Mouse (Mus musculus) midbrain, embryonic 14.5 days (tissue): ENCODE measurements at regions not wholly inside any gene's neighbourhood (a gene's known extent, or its start where the extent isn't known, plus 50 kb on each side); places are given as distances from the start of the nearest gene placed in this dataset.

Experiments
- ATAC-seq: fragments of 200-750 bp; cut with Nextera tagmentation; 2 replicates; pipeline ENCODE4 v1.8.0; 2017; ENCODE audit warnings: moderate number of reproducible peaks, moderate library complexity; ENCODE audit not compliant: low FRiP score, low TSS enrichment
- DNase-seq: peaks from one replicate; pipeline ENCODE4 v3.0.0-alpha.2; 2015
- H3K27ac ChIP-seq: fragments of 300-500 bp; sonication (generic); replicated peaks from 2 replicates; pipeline ENCODE4 v1.5.1; 2014; ENCODE audit warnings: mild to moderate bottlenecking, low read depth, low read length, moderate library complexity
- H3K27me3 ChIP-seq: fragments of 300-500 bp; sonication (generic); 2 replicates; pipeline ENCODE4 v1.6.1; 2014; ENCODE audit warnings: low read length, control low read depth, mixed read lengths; ENCODE audit not compliant: control insufficient read depth, insufficient read depth
- H3K36me3 ChIP-seq: fragments of 300-500 bp; sonication (generic); 2 replicates; pipeline ENCODE4 v1.6.1; 2014; ENCODE audit warnings: low read length, control low read depth; ENCODE audit not compliant: control insufficient read depth, insufficient read depth
- H3K4me1 ChIP-seq: fragments of 300-500 bp; sonication (generic); 2 replicates; pipeline ENCODE4 v1.6.1; 2014; ENCODE audit warnings: mild to moderate bottlenecking, antibody characterized with exemption, low read length, control low read depth; ENCODE audit not compliant: control insufficient read depth, insufficient read depth
- H3K4me2 ChIP-seq: fragments of 300-500 bp; sonication (generic); 2 replicates; pipeline ENCODE4 v1.6.1; 2014; ENCODE audit warnings: mild to moderate bottlenecking, low read length, moderate library complexity
- H3K4me3 ChIP-seq: fragments of 300-500 bp; sonication (generic); replicated peaks from 2 replicates; pipeline ENCODE4 v1.5.1; 2014; ENCODE audit warnings: low read depth, low read length
- H3K9ac ChIP-seq: fragments of 300-500 bp; sonication (generic); replicated peaks from 2 replicates; pipeline ENCODE4 v1.6.1; 2014; ENCODE audit warnings: mild to moderate bottlenecking, low read length, moderate library complexity
- H3K9me3 ChIP-seq: fragments of 300-500 bp; sonication (generic); 2 replicates; pipeline ENCODE4 v1.6.1; 2016; ENCODE audit warnings: low read length, control low read depth, mixed read lengths; ENCODE audit not compliant: control insufficient read depth
- WGBS: fragments of 180-500 bp; shearing (Covaris S2); extraction: QIAGEN DNeasy Blood & Tissue Kit; methylation state at CpG from one replicate; pipeline ENCODE4 v1.1.7; 2014; 5-methylcytosine and 5-hydroxymethylcytosine counted together

GRCm38 (mm10) chrX:11894280-11894662, 265.9 kb downstream of the Bcor start:
- no peak overlapping the region for H3K9ac ChIP-seq
- peak; percentile 13 for DNase-seq
- 0 out of 2 replicates have a peak, but pooled peaks cover 6% of the 10 kb centered on the region for H3K4me1 ChIP-seq
- H3K36me3 ChIP-seq, result no peaks in the 10 kb centered on the region
- H3K4me3 ChIP-seq, result no peak overlapping the region
- H3K27me3 ChIP-seq, result no peaks in the 10 kb centered on the region
- no peaks in the 10 kb centered on the region for H3K9me3 ChIP-seq
- 37% methylated on average over 6 of the region's 6 CpGs for WGBS
- H3K4me2 ChIP-seq, result no peak overlapping the region
- H3K27ac ChIP-seq, result peak overlapping the region; percentile 52; the same call in 1 of the 2 replicates
- ATAC-seq, result peak; percentile 43; the same call in 1 of the 2 replicates

- ATAC-seq (no peak), DNase-seq (no peak)
- H3K27ac ChIP-seq, result no peak overlapping the region
- no peak overlapping the region for H3K4me2 ChIP-seq
- WGBS, result 33% methylated on average over 5 of the region's 5 CpGs
- no peaks in the 10 kb centered on the region for H3K27me3 ChIP-seq
- no peaks in the 10 kb centered on the region for H3K36me3 ChIP-seq
- no peak overlapping the region for H3K9ac ChIP-seq
- H3K4me3 ChIP-seq, result no peak overlapping the region
- no peaks in the 10 kb centered on the region for H3K9me3 ChIP-seq
- H3K4me1 ChIP-seq, result 0 out of 2 replicates have a peak, but pooled peaks cover 6% of the 10 kb centered on the region
Measured at GRCm38 (mm10) chrX:11895396-11895795, 264.8 kb downstream of the Bcor start.

- ATAC-seq, result no peak
Measured at GRCm38 (mm10) chrX:11898280-11898679, 261.9 kb downstream of the Bcor start.

GRCm38 (mm10) chrX:11899051-11899450, 261.1 kb downstream of the Bcor start:
- ATAC-seq (no peak), DNase-seq (no peak)
- Histone ChIP-seq H3K4me2 (no peak overlapping the region), H3K4me1 (0 out of 2 replicates have a peak, but pooled peaks cover 4% of the 10 kb centered on the region), H3K36me3 (no peaks in the 10 kb centered on the region), H3K27me3 (no peaks in the 10 kb centered on the region), H3K9me3 (no peaks in the 10 kb centered on the region), H3K4me3 (no peak overlapping the region), H3K27ac (no peak overlapping the region), H3K9ac (no peak overlapping the region)
- 89% methylated on average over 6 of the region's 6 CpGs for WGBS

More at GRCm38 (mm10) chrX:11898280-11898679, 261.9 kb downstream of the Bcor start:
- no peaks in the 10 kb centered on the region for H3K36me3 ChIP-seq
- no peak overlapping the region for H3K4me2 ChIP-seq
- no peaks in the 10 kb centered on the region for H3K27me3 ChIP-seq
- H3K4me1 ChIP-seq, result 0 out of 2 replicates have a peak, but pooled peaks cover 6% of the 10 kb centered on the region
- H3K27ac ChIP-seq, result no peak overlapping the region
- H3K9ac ChIP-seq, result no peak overlapping the region
- DNase-seq, result peak; percentile 23
- no peaks in the 10 kb centered on the region for H3K9me3 ChIP-seq
- no peak overlapping the region for H3K4me3 ChIP-seq
- 42% methylated on average over 8 of the region's 8 CpGs for WGBS

GRCm38 (mm10) chrX:11899914-11900313, 260.2 kb downstream of the Bcor start:
- no peak overlapping the region for H3K9ac ChIP-seq
- no peaks in the 10 kb centered on the region for H3K36me3 ChIP-seq
- H3K4me2 ChIP-seq, result no peak overlapping the region
- no peak overlapping the region for H3K4me3 ChIP-seq
- H3K27ac ChIP-seq, result no peak overlapping the region
- WGBS, result 38% methylated on average over 3 of the region's 3 CpGs
- DNase-seq (peak; percentile 29), ATAC-seq (no peak)
- no peaks in the 10 kb centered on the region for H3K27me3 ChIP-seq
- 0 out of 2 replicates have a peak, but pooled peaks cover 2% of the 10 kb centered on the region for H3K4me1 ChIP-seq
- H3K9me3 ChIP-seq, result no peaks in the 10 kb centered on the region

GRCm38 (mm10) chrX:11901791-11902190, 258.4 kb downstream of the Bcor start:
- ATAC-seq (no peak), DNase-seq (no peak)
- Histone ChIP-seq H3K27me3 (no peaks in the 10 kb centered on the region), H3K4me3 (no peak overlapping the region), H3K9me3 (no peaks in the 10 kb centered on the region), H3K4me2 (no peak overlapping the region), H3K4me1 (no peaks in the 10 kb centered on the region), H3K9ac (no peak overlapping the region), H3K36me3 (no peaks in the 10 kb centered on the region), H3K27ac (no peak overlapping the region)
- 74% methylated on average over 5 of the region's 5 CpGs for WGBS

GRCm38 (mm10) chrX:11903116-11903700, 256.9 kb downstream of the Bcor start:
- DNase-seq, result no peak
- no peaks in the 10 kb centered on the region for H3K9me3 ChIP-seq
- no peak for ATAC-seq
- H3K36me3 ChIP-seq, result no peaks in the 10 kb centered on the region
- no peak overlapping the region for H3K4me2 ChIP-seq
- H3K9ac ChIP-seq, result no peak overlapping the region
- no peaks in the 10 kb centered on the region for H3K27me3 ChIP-seq
- no peaks in the 10 kb centered on the region for H3K4me1 ChIP-seq
- WGBS, result 79% methylated on average over 4 of the region's 4 CpGs
- no peak overlapping the region for H3K4me3 ChIP-seq
- H3K27ac ChIP-seq, result no peak overlapping the region

- H3K4me2 ChIP-seq, result no peak overlapping the region
- H3K9me3 ChIP-seq, result no peaks in the 10 kb centered on the region
- no peaks in the 10 kb centered on the region for H3K4me1 ChIP-seq
- H3K36me3 ChIP-seq, result no peaks in the 10 kb centered on the region
- WGBS, result 68% methylated on average over 5 of the region's 5 CpGs
- ATAC-seq (no peak), DNase-seq (no peak)
- H3K4me3 ChIP-seq, result no peak overlapping the region
- no peak overlapping the region for H3K27ac ChIP-seq
- H3K27me3 ChIP-seq, result no peaks in the 10 kb centered on the region
- H3K9ac ChIP-seq, result no peak overlapping the region
Measured at GRCm38 (mm10) chrX:11905231-11905630, 254.9 kb downstream of the Bcor start.

- Histone ChIP-seq H3K4me3 (no peak overlapping the region), H3K9ac (no peak overlapping the region), H3K36me3 (no peaks in the 10 kb centered on the region), H3K27ac (no peak overlapping the region), H3K4me1 (no peaks in the 10 kb centered on the region), H3K9me3 (no peaks in the 10 kb centered on the region), H3K4me2 (no peak overlapping the region), H3K27me3 (no peaks in the 10 kb centered on the region)
- 53% methylated on average over 6 of the region's 6 CpGs for WGBS
- DNase-seq (peak; percentile 55), ATAC-seq (no peak; the same call in 1 of the 2 replicates)
Measured at GRCm38 (mm10) chrX:11907167-11907566, 253.0 kb downstream of the Bcor start.
